Mouse (Mus musculus) lung, adult 2 months (tissue): ENCODE data around the gene Ak3. TPM values are rescaled to one million over a fixed set of nuclear protein-coding genes. Genes with fewer than 3 reads are reported as not detected.

Source experiments
- DNase-seq: peaks from one replicate; pipeline ENCODE4 v3.0.0; 2022
- H3K4me1 ChIP-seq: fragments of 200-500 bp; 2 replicates; pipeline ENCODE4 v1.6.1; 2011; ENCODE audit warnings: low read length; ENCODE audit not compliant: control insufficient read depth, insufficient read depth
- H3K4me3 ChIP-seq: fragments of 200-500 bp; replicated peaks from 2 replicates; pipeline ENCODE3; 2011; ENCODE audit warnings: low read depth, mild to moderate bottlenecking, control low read depth, low read length; ENCODE audit errors: extremely low read depth
- CTCF ChIP-seq: fragments of 200-500 bp; IDR thresholded peaks from 2 replicates; pipeline ENCODE4 v1.5.1; 2011; ENCODE audit warnings: mild to moderate bottlenecking, low read length, control low read depth; ENCODE audit not compliant: insufficient read depth
- POLR2A ChIP-seq: fragments of 200-500 bp; IDR thresholded peaks from 2 replicates; pipeline ENCODE4 v1.6.1; 2011; ENCODE audit warnings: low read depth, mild to moderate bottlenecking, control low read depth, low read length, borderline replicate concordance; ENCODE audit errors: extremely low read depth
- WGBS: fragments of 180-500 bp; shearing (Covaris S2); methylation state at CpG from one replicate; pipeline ENCODE4 v1.1.7; 2018; 5-methylcytosine and 5-hydroxymethylcytosine counted together
- polyA plus RNA-seq: library from polyadenylated mRNA; depleted of rRNA; stranded (reverse); fragments of >200 nt; gene quantifications from 2 replicates; pipeline ENCODE4 v1.2.3, GENCODE M21; 2012; rRNA removed

Gene Ak3
- polyA plus RNA-seq, result 69.3 and 73.6 TPM in 2 replicates

GRCm38 (mm10) chr19:29047334-29048170 lies at the start of gene Ak3:
TSS of gene Ak3 (minus strand) at chr19:29047961.
- DNase-seq, result peak; percentile 81
- WGBS, result under 1% methylated on average over 68 of the region's 68 CpGs
- TF ChIP-seq CTCF (peak; percentile 23; the same call in 1 of the 2 replicates), POLR2A (peak; percentile 60)
- H3K4me3 ChIP-seq, result peak within 1 kb of the TSS; percentile 93
- H3K4me1 ChIP-seq, result peaks cover 13% of the 10 kb centered on the region

- DNase-seq, result no peak
- H3K4me1 ChIP-seq, result no peaks in the 10 kb centered on the region
- TF ChIP-seq POLR2A (no peak), CTCF (no peak)
- no peak overlapping the region for H3K4me3 ChIP-seq
Measured at GRCm38 (mm10) chr19:29092194-29092593, 44.4 kb upstream of the Ak3 start.

- TF ChIP-seq CTCF (no peak), POLR2A (no peak)
- DNase-seq, result no peak
- Histone ChIP-seq H3K4me1 (no peaks in the 10 kb centered on the region), H3K4me3 (no peak overlapping the region)
- WGBS, result 64% methylated on average over 6 of the region's 6 CpGs
Measured at GRCm38 (mm10) chr19:29088628-29089027, 40.9 kb upstream of the Ak3 start.

- TF ChIP-seq POLR2A (no peak), CTCF (no peak)
- no peaks in the 10 kb centered on the region for H3K4me1 ChIP-seq
- no peak overlapping the region for H3K4me3 ChIP-seq
- no peak for DNase-seq
- 60% methylated on average over 6 of the region's 6 CpGs for WGBS
Measured at GRCm38 (mm10) chr19:29074802-29075201, 27.0 kb upstream of the Ak3 start.

- DNase-seq, result no peak
- Histone ChIP-seq H3K4me1 (peaks cover 3% of the 10 kb centered on the region; the same call in 1 of the 2 replicates), H3K4me3 (no peak overlapping the region)
- TF ChIP-seq POLR2A (no peak), CTCF (no peak)
- WGBS, result 62% methylated on average over 5 of the region's 5 CpGs
Measured at GRCm38 (mm10) chr19:29069195-29069594, 21.4 kb upstream of the Ak3 start.

- TF ChIP-seq CTCF, result no peak
- peak; percentile 57; the same call in 1 of the 2 replicates for TF ChIP-seq POLR2A
- peak; percentile 77 for DNase-seq
- 6% methylated on average over 11 of the region's 11 CpGs for WGBS
- Histone ChIP-seq H3K4me3 (peak overlapping the region; percentile 52), H3K4me1 (peaks cover 3% of the 10 kb centered on the region; the same call in 1 of the 2 replicates)
Measured at GRCm38 (mm10) chr19:29066981-29067471, 19.3 kb upstream of the Ak3 start.

GRCm38 (mm10) chr19:29064451-29065102 lies 16.8 kb upstream of the Ak3 start:
- Histone ChIP-seq H3K4me1 (peaks cover 3% of the 10 kb centered on the region; the same call in 1 of the 2 replicates), H3K4me3 (no peak overlapping the region)
- DNase-seq, result peak; percentile 45
- 28% methylated on average over 9 of the region's 9 CpGs for WGBS
- TF ChIP-seq CTCF (no peak), POLR2A (no peak)

GRCm38 (mm10) chr19:29063577-29064363 lies 16.0 kb upstream of the Ak3 start:
- 14% methylated on average over 18 of the region's 18 CpGs for WGBS
- peak; percentile 95 for DNase-seq
- H3K4me3 ChIP-seq, result peak overlapping the region; percentile 13
- TF ChIP-seq POLR2A (no peak), CTCF (peak; percentile 89)
- H3K4me1 ChIP-seq, result peaks cover 3% of the 10 kb centered on the region; the same call in 1 of the 2 replicates

- DNase-seq, result no peak
- H3K4me3 ChIP-seq, result no peak overlapping the region
- WGBS, result 81% methylated on average over 5 of the region's 5 CpGs
- H3K4me1 ChIP-seq, result peaks cover 3% of the 10 kb centered on the region; the same call in 1 of the 2 replicates
- no peak for TF ChIP-seq POLR2A
- TF ChIP-seq CTCF, result no peak
Measured at GRCm38 (mm10) chr19:29063009-29063408, 15.2 kb upstream of the Ak3 start.
